Mouse (Mus musculus): ENCODE data around the gene Cacna1s. TPM values are rescaled to one million over a fixed set of nuclear protein-coding genes. Genes with fewer than 3 reads are reported as not detected.

Gene Cacna1s
- total RNA-seq, 1 experiment: 15.8 TPM

DNA sequence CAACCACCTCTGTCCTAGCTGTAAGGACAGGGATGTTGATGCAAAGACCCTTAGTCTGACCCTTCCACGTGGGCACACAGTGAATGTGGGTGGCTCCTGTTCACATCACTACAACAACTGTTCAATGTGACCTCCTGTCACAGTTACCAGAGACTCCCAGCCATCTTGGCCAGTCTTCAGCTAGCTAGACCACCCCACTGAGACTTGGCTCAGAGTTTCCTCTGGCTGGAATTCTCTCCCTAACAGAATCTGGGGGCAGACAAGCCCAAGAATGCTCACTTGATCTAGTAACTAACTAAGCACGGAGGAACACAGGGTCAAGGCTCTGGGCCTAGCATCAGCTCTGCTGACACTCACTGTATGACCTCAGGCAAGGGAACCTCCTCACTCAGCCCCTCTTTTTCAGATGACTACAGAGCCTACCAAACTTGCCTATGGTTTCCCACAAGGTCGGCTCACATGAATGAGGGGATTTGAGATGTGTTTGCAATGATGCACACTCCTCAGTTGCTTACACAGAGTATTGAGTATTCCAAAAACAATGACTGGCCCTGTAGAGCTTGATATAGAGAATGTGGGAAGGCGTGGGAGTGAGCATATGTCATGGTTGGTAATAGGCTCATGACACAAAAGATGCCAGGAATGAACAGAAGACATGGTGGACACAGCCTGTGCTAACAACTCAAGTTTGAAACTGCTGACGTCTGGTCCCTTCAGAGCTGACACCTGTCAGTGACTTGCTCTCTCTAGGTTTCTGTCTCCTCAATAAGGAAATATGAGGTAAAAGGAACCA lies 13.6 kb upstream of the Cacna1s start:
- DNase-seq (ENCODE audit: low read depth, low spot score): no peak
- in situ Hi-C loops (cut with MboI; ENCODE audit: low sequenced_read_pairs in 2 of 2, unreplicated experiment in 2 of 2): no loop called here
- H3K36me3 ChIP-seq (ENCODE audit: control insufficient read depth, insufficient read depth, low read length, poor library complexity, severe bottlenecking): peaks cover 6% of the 10 kb centered on the region; the same call in 1 of the 2 replicates
- TF ChIP-seq MAFK (IDR thresholded peaks at IDR 0.05; ENCODE audit: insufficient read depth, low read depth, low read length): no peak
- no peak for TF ChIP-seq ZC3H11A (IDR thresholded peaks at IDR 0.05; ENCODE audit: borderline replicate concordance, low read depth, low read length)
- TF ChIP-seq CHD2 (IDR thresholded peaks at IDR 0.05; ENCODE audit: low read depth, low read length): no peak
- TF ChIP-seq ZNF384 (IDR thresholded peaks at IDR 0.05; ENCODE audit: low read depth, low read length): no peak
- TF ChIP-seq HCFC1 (IDR thresholded peaks at IDR 0.05; ENCODE audit: borderline replicate concordance, insufficient read depth, low read length): no peak
- no peak overlapping the region for H3K9ac ChIP-seq (ENCODE audit: insufficient read depth, low read depth, low read length, poor library complexity, severe bottlenecking)
- H3K4me1 ChIP-seq (ENCODE audit: control insufficient read depth in 2 of 2, insufficient read depth in 2 of 2, low read length in 2 of 2, poor library complexity in 1 of 2): no peaks in the 10 kb centered on the region
- H3K4me3 ChIP-seq (ENCODE audit: insufficient read depth in 1 of 2, low read depth in 1 of 2, low read length in 2 of 2, poor library complexity in 1 of 2, severe bottlenecking in 1 of 2): no peak overlapping the region
- no peak overlapping the region for H3K27ac ChIP-seq (ENCODE audit: insufficient read depth, low read depth, low read length, poor library complexity, severe bottlenecking)
- no peaks in the 10 kb centered on the region for H3K9me3 ChIP-seq (ENCODE audit: control insufficient read depth, insufficient read depth, low read depth, low read length)

DNA sequence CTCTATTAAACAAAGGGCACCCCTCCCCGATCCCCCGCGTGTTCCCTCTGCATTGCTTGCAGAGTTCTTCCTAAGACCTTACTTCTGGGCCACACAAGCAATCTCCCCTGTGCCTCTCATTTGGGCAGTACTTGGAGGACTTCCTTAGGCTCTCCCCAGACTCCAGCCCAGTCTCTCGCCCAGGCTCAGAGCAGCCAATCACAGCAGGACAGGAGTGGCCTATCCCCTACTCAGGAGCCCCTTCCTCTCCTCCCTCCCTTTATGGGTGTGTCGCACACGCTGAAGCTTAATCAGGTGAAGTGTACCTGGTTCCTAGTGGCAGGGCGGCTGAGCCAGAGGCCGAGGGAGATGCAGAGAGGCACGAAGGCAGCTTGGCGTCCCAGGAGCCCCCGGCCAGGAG lies 12.1 kb upstream of the Cacna1s start:
- DNase-seq (ENCODE audit: low read depth, low spot score): no peak
- TF ChIP-seq ZNF384 (IDR thresholded peaks at IDR 0.05; ENCODE audit: low read depth, low read length) (no peak), ZC3H11A (IDR thresholded peaks at IDR 0.05; ENCODE audit: borderline replicate concordance, low read depth, low read length) (no peak), MAFK (IDR thresholded peaks at IDR 0.05; ENCODE audit: insufficient read depth, low read depth, low read length) (no peak), HCFC1 (IDR thresholded peaks at IDR 0.05; ENCODE audit: borderline replicate concordance, insufficient read depth, low read length) (no peak), CHD2 (IDR thresholded peaks at IDR 0.05; ENCODE audit: low read depth, low read length) (no peak)
- Histone ChIP-seq H3K9me3 (ENCODE audit: control insufficient read depth, insufficient read depth, low read depth, low read length) (no peaks in the 10 kb centered on the region), H3K9ac (ENCODE audit: insufficient read depth, low read depth, low read length, poor library complexity, severe bottlenecking) (no peak overlapping the region), H3K36me3 (ENCODE audit: control insufficient read depth, insufficient read depth, low read length, poor library complexity, severe bottlenecking) (no peaks in the 10 kb centered on the region), H3K4me3 (ENCODE audit: insufficient read depth in 1 of 2, low read depth in 1 of 2, low read length in 2 of 2, poor library complexity in 1 of 2, severe bottlenecking in 1 of 2) (no peak overlapping the region), H3K27ac (ENCODE audit: insufficient read depth, low read depth, low read length, poor library complexity, severe bottlenecking) (no peak overlapping the region), H3K4me1 (ENCODE audit: control insufficient read depth in 2 of 2, insufficient read depth in 2 of 2, low read length in 2 of 2, poor library complexity in 1 of 2) (no peaks in the 10 kb centered on the region)
- in situ Hi-C loops (cut with MboI; ENCODE audit: low sequenced_read_pairs in 2 of 2, unreplicated experiment in 2 of 2): no loop called here

DNA sequence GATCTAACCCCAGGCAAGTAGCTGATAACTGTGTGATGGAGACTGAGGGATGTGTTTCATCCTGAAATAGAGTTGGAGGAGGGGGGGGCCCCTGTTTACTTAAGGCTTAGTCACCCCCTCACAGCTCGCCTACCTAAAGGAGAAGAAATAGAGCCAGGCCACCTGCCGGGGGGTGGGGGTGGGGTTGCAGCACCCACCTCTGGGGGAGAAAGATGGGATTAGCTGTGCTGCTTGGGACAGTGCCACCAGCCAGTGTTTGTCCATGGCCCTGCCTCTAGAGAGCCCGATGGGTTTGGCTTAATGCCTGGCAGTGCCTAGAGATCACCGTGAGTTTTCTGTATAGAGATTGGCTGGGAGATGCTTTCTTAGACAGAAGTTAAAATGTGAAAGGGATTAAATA lies 11.7 kb upstream of the Cacna1s start:
- H3K9me3 ChIP-seq (ENCODE audit: control insufficient read depth, insufficient read depth, low read depth, low read length): no peaks in the 10 kb centered on the region
- H3K27ac ChIP-seq (ENCODE audit: insufficient read depth, low read depth, low read length, poor library complexity, severe bottlenecking): no peak overlapping the region
- no peak overlapping the region for H3K4me3 ChIP-seq (ENCODE audit: insufficient read depth in 1 of 2, low read depth in 1 of 2, low read length in 2 of 2, poor library complexity in 1 of 2, severe bottlenecking in 1 of 2)
- no peak for TF ChIP-seq HCFC1 (IDR thresholded peaks at IDR 0.05; ENCODE audit: borderline replicate concordance, insufficient read depth, low read length)
- no peak for TF ChIP-seq ZNF384 (IDR thresholded peaks at IDR 0.05; ENCODE audit: low read depth, low read length)
- TF ChIP-seq MAFK (IDR thresholded peaks at IDR 0.05; ENCODE audit: insufficient read depth, low read depth, low read length): no peak
- no peak for TF ChIP-seq CHD2 (IDR thresholded peaks at IDR 0.05; ENCODE audit: low read depth, low read length)
- TF ChIP-seq ZC3H11A (IDR thresholded peaks at IDR 0.05; ENCODE audit: borderline replicate concordance, low read depth, low read length): no peak
- no peaks in the 10 kb centered on the region for H3K36me3 ChIP-seq (ENCODE audit: control insufficient read depth, insufficient read depth, low read length, poor library complexity, severe bottlenecking)
- no peaks in the 10 kb centered on the region for H3K4me1 ChIP-seq (ENCODE audit: control insufficient read depth in 2 of 2, insufficient read depth in 2 of 2, low read length in 2 of 2, poor library complexity in 1 of 2)
- in situ Hi-C loops (cut with MboI; ENCODE audit: low sequenced_read_pairs in 2 of 2, unreplicated experiment in 2 of 2): no loop called here
- no peak for DNase-seq (ENCODE audit: low read depth, low spot score)
- H3K9ac ChIP-seq (ENCODE audit: insufficient read depth, low read depth, low read length, poor library complexity, severe bottlenecking): no peak overlapping the region

DNA sequence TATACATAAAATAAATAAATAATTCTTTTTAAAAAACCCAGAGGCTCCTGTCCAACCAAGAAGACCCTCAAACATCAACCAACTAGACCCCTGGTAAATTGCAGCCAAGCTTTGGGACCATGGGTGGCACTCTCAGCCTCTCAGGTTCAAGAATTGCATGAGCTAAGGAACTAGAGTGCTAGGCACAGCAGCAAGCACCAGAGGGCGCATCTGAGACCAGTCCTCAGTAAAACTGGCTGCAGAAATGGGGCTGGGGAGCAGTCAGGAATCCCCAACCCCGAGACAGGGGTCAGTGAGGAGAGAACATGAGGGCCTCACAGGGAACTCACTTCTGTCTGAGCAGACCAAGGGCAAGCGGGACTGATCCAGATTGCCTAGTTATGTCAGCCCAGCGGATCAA lies 6.8 kb upstream of the Cacna1s start:
- Histone ChIP-seq H3K27ac (ENCODE audit: insufficient read depth, low read depth, low read length, poor library complexity, severe bottlenecking) (no peak overlapping the region), H3K36me3 (ENCODE audit: control insufficient read depth, insufficient read depth, low read length, poor library complexity, severe bottlenecking) (no peaks in the 10 kb centered on the region), H3K9me3 (ENCODE audit: control insufficient read depth, insufficient read depth, low read depth, low read length) (no peaks in the 10 kb centered on the region), H3K4me3 (ENCODE audit: insufficient read depth in 1 of 2, low read depth in 1 of 2, low read length in 2 of 2, poor library complexity in 1 of 2, severe bottlenecking in 1 of 2) (no peak overlapping the region), H3K9ac (ENCODE audit: insufficient read depth, low read depth, low read length, poor library complexity, severe bottlenecking) (no peak overlapping the region), H3K4me1 (ENCODE audit: control insufficient read depth in 2 of 2, insufficient read depth in 2 of 2, low read length in 2 of 2, poor library complexity in 1 of 2) (no peaks in the 10 kb centered on the region)
- DNase-seq (ENCODE audit: low read depth, low spot score): peak; percentile 41
- no peak for TF ChIP-seq CHD2 (IDR thresholded peaks at IDR 0.05; ENCODE audit: low read depth, low read length)
- no peak for TF ChIP-seq ZNF384 (IDR thresholded peaks at IDR 0.05; ENCODE audit: low read depth, low read length)
- no peak for TF ChIP-seq MAFK (IDR thresholded peaks at IDR 0.05; ENCODE audit: insufficient read depth, low read depth, low read length)
- TF ChIP-seq ZC3H11A (IDR thresholded peaks at IDR 0.05; ENCODE audit: borderline replicate concordance, low read depth, low read length): peak; percentile 11; the same call in 1 of the 2 replicates
- no peak for TF ChIP-seq HCFC1 (IDR thresholded peaks at IDR 0.05; ENCODE audit: borderline replicate concordance, insufficient read depth, low read length)
- in situ Hi-C loops (cut with MboI; ENCODE audit: low sequenced_read_pairs in 2 of 2, unreplicated experiment in 2 of 2): no loop called here

Measured in ES-E14 (cell line).